Mouse (Mus musculus): ENCODE data around the gene Tmem217. TPM values are rescaled to one million over a fixed set of nuclear protein-coding genes. Genes with fewer than 3 reads are reported as not detected.
"Not testable (repeated sequence)": the region's sequence is repeated elsewhere in the genome, so short reads cannot be mapped to it uniquely, and the experiment has no call there.

The Tmem217 gene
- total RNA-seq, 1 experiment from 2014 or later, result not detected

- DNase-seq, result no peak
These were observed 3.2 kb downstream of the Tmem217 start for GRCm38 (mm10) chr17:29548994-29549393.

GRCm38 (mm10) chr17:29548494-29548893 is 3.7 kb downstream of the Tmem217 start:
- DNase-seq, result no peak

- no peak for DNase-seq
These were observed 6.9 kb downstream of the Tmem217 start for GRCm38 (mm10) chr17:29545241-29545640.

GRCm38 (mm10) chr17:29544064-29544463 is 8.1 kb downstream of the Tmem217 start:
- DNase-seq, result no peak

- no peak for DNase-seq
These were observed 9.1 kb downstream of the Tmem217 start for GRCm38 (mm10) chr17:29542831-29543690.

GRCm38 (mm10) chr17:29541419-29541818 is 10.8 kb downstream of the Tmem217 start:
- peak; percentile 92 for DNase-seq

GRCm38 (mm10) chr17:29540426-29540825 is 11.8 kb downstream of the Tmem217 start:
- DNase-seq, result peak; percentile 62

GRCm38 (mm10) chr17:29533866-29534265 is 18.3 kb downstream of the Tmem217 start:
- DNase-seq, result no peak

GRCm38 (mm10) chr17:29531757-29532384 is 20.3 kb downstream of the Tmem217 start:
- DNase-seq, result no peak

GRCm38 (mm10) chr17:29531278-29531677 is 20.9 kb downstream of the Tmem217 start:
- no peak for DNase-seq

GRCm38 (mm10) chr17:29530508-29530907 is 21.7 kb downstream of the Tmem217 start:
- no peak for DNase-seq

- peak; percentile 60 for DNase-seq
These were observed 23.5 kb downstream of the Tmem217 start for GRCm38 (mm10) chr17:29528568-29529187.

- no peak for DNase-seq
These were observed 26.6 kb downstream of the Tmem217 start for GRCm38 (mm10) chr17:29525613-29526012.

GRCm38 (mm10) chr17:29519731-29520130 is 32.5 kb downstream of the Tmem217 start:
- no peak for DNase-seq

GRCm38 (mm10) chr17:29518665-29519064 is 33.5 kb downstream of the Tmem217 start:
- DNase-seq, result not testable (repeated sequence)

- peak; percentile 84 for DNase-seq
These were observed 37.8 kb downstream of the Tmem217 start for GRCm38 (mm10) chr17:29514435-29514834.

GRCm38 (mm10) chr17:29513044-29513730 is 39.0 kb downstream of the Tmem217 start:
- peak; percentile 86 for DNase-seq

- no peak for DNase-seq
These were observed 41.5 kb downstream of the Tmem217 start for GRCm38 (mm10) chr17:29510691-29511090.

GRCm38 (mm10) chr17:29508927-29509608 is 43.1 kb downstream of the Tmem217 start:
- DNase-seq, result no peak

- no peak for DNase-seq
These were observed 48.5 kb downstream of the Tmem217 start for GRCm38 (mm10) chr17:29503700-29504099.

All from adrenal gland, postnatal 14 days (tissue).